19 mouse cellular contexts compared by ENCODE assay signal in the genomic region with DNA sequence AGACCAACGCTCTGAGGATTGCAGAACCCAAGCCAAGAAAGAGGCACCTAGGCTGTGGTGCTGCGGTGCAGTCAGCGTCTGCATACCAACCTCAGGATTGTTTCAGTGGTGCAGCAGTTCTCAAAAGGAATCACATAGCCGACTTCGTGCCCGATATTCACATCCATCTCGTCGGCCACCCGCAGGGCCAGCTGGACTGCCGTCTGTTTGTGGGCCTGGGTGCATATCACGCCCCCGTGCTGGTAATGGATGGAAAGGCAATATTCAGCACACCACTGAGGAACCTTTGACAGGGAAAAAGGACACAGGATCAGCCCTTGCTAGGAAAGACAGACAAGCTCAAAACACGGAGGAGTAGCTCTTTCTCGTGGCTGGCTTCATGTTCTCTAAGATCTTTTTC. TPM values are rescaled to one million over a fixed set of nuclear protein-coding genes. Genes with fewer than 3 reads are reported as not detected.
DNase-seq lines count a peak whose midpoint lies in the region; ATAC-seq and TF ChIP-seq lines count a peak whose summit lies in the region.
"Had no signal": no experiment of that assay in that cellular context is flagged by ENCODE, and none has a peak within 500 bp of the region (broad histone marks: within the 10 kb centered on the region; RNA-seq: fewer than 3 reads in every experiment).

No protein-coding gene starts in this region.

- H3K4me1 ChIP-seq in heart, embryonic 13.5 days = peaks cover 75% of the 10 kb centered on the region
- H3K4me1 ChIP-seq in stomach, embryonic 16.5 days (ENCODE audit: control insufficient read depth, insufficient read depth, low read length) = peaks cover 3% of the 10 kb centered on the region; the same call in 1 of the 2 replicates
- H3K4me1 ChIP-seq: embryonic facial prominence, embryonic 12.5 days had no signal

- peak overlapping the region; percentile 30 for H3K9ac ChIP-seq in heart, embryonic 13.5 days
- no peak overlapping the region for H3K9ac ChIP-seq in stomach, embryonic 16.5 days (ENCODE audit: low read length)
- H3K9ac ChIP-seq: embryonic facial prominence, embryonic 12.5 days; hindbrain, embryonic 15.5 days; midbrain, embryonic 12.5 days; neural tube, embryonic 15.5 days had no signal

- no peak overlapping the region for H3K4me3 ChIP-seq in heart, embryonic 13.5 days
- H3K4me3 ChIP-seq in left cerebral cortex, adult 2 months = no peak overlapping the region
- H3K4me3 ChIP-seq in stomach, embryonic 16.5 days (replicated peaks; ENCODE audit: low read length) = no peak overlapping the region
- H3K4me3 ChIP-seq: embryonic facial prominence, embryonic 12.5 days; hindbrain, embryonic 15.5 days; midbrain, embryonic 12.5 days; neural tube, embryonic 15.5 days had no signal

- no peak overlapping the region for H3K4me2 ChIP-seq in heart, embryonic 13.5 days
- no peak overlapping the region for H3K4me2 ChIP-seq in stomach, embryonic 16.5 days (ENCODE audit: low read depth, low read length)
- H3K4me2 ChIP-seq: embryonic facial prominence, embryonic 12.5 days; hindbrain, embryonic 15.5 days; midbrain, embryonic 12.5 days; neural tube, embryonic 15.5 days had no signal

- no peaks in the 10 kb centered on the region for H3K27me3 ChIP-seq in heart, embryonic 13.5 days (replicated peaks)
- H3K27me3 ChIP-seq in stomach, embryonic 16.5 days (ENCODE audit: control insufficient read depth, insufficient read depth, low read length) = no peaks in the 10 kb centered on the region
- H3K27me3 ChIP-seq: embryonic facial prominence, embryonic 12.5 days; hindbrain, embryonic 15.5 days; midbrain, embryonic 12.5 days; neural tube, embryonic 15.5 days; Patski had no signal

- no peak for ATAC-seq in heart, embryonic 13.5 days (ENCODE audit: extremely low read depth, insufficient number of reproducible peaks, low FRiP score, low TSS enrichment)
- no peak for ATAC-seq in stomach, embryonic 16.5 days (ENCODE audit: insufficient read depth, low FRiP score)
- ATAC-seq: Patski had no signal

- no peaks in the 10 kb centered on the region for H3K9me3 ChIP-seq in heart, embryonic 13.5 days
- H3K9me3 ChIP-seq in stomach, embryonic 16.5 days (replicated peaks; ENCODE audit: control insufficient read depth, low read length) = no peaks in the 10 kb centered on the region
- H3K9me3 ChIP-seq: embryonic facial prominence, embryonic 12.5 days; hindbrain, embryonic 15.5 days; midbrain, embryonic 12.5 days; neural tube, embryonic 15.5 days had no signal

- intact Hi-C loops in left cerebral cortex, adult 2 months (cut with DNase I) = no loop called here

- 69% methylated on average over 14 of the region's 14 CpGs for WGBS in heart, embryonic 13.5 days
- WGBS in stomach, embryonic 16.5 days = 69% methylated on average over 14 of the region's 14 CpGs

- no peak for TF ChIP-seq CTCF in left cerebral cortex, adult 2 months (IDR thresholded peaks at IDR 0.05)

- peaks cover 5% of the 10 kb centered on the region; the same call in 1 of the 2 replicates for H3K36me3 ChIP-seq in heart, embryonic 13.5 days
- no peaks in the 10 kb centered on the region for H3K36me3 ChIP-seq in stomach, embryonic 16.5 days (ENCODE audit: control insufficient read depth, insufficient read depth, low read length)
- H3K36me3 ChIP-seq: hindbrain, embryonic 15.5 days had no signal

- DNase-seq in cerebellum, postnatal 10 days = peak; percentile 84 to 90
- no peak for DNase-seq in cerebellum, adult 11 months
- no peak for DNase-seq in heart, postnatal 4 days
- DNase-seq in left cerebral cortex, adult 2 months (ENCODE audit: extremely low spot score in 1 of 2, low spot score in 2 of 2) = no peak
- no peak for DNase-seq in left cerebral cortex, adult 11 months (ENCODE audit: low spot score)
- no peak for DNase-seq in right cerebral cortex, postnatal 4 days
- DNase-seq: kidney, adult 9 months; liver; lung, adult 18-20 months; retina, postnatal 1 day; spleen, adult 18-20 months had no signal

- H3K27ac ChIP-seq in heart, embryonic 13.5 days (replicated peaks) = peak overlapping the region; percentile 71
- peak overlapping the region; percentile 62 for H3K27ac ChIP-seq in left cerebral cortex, adult 2 months
- H3K27ac ChIP-seq in stomach, embryonic 16.5 days (ENCODE audit: low read length) = peak overlapping the region; percentile 42; the same call in 1 of the 2 replicates
- H3K27ac ChIP-seq: embryonic facial prominence, embryonic 12.5 days; hindbrain, embryonic 15.5 days; macrophage; midbrain, embryonic 12.5 days; neural tube, embryonic 15.5 days had no signal

RNA-seq across cellular contexts. Expression of a gene that starts 27.9 kb away (rescaled TPM):
- 0.11 TPM in 1 of 2 replicates, not detected in the other for polyA plus RNA-seq in heart, embryonic 13.5 days (2015; fragmentation: Nextera tagmentation; extraction: Ambion mirVana)
- not detected for total RNA-seq in heart, postnatal 4 days (2021)
- 1 to 10 TPM; 3.6 to 4.1 TPM for total RNA-seq in left cerebral cortex, adult 2 months (2021)
- polyA plus RNA-seq in stomach, embryonic 16.5 days (2015; fragmentation: Nextera tagmentation; extraction: Ambion mirVana) = 0.21 and 0.39 TPM in 2 replicates
- polyA plus RNA-seq: macrophage had no signal

RNA-seq across cellular contexts. Expression of a gene that starts 33.8 kb away (rescaled TPM):
- polyA plus RNA-seq in heart, embryonic 13.5 days (2015; fragmentation: Nextera tagmentation; extraction: Ambion mirVana) = 27.9 and 29.4 TPM in 2 replicates
- total RNA-seq in heart, postnatal 4 days (2021) = 10 to 100 TPM; 39.0 to 41.5 TPM
- 10 to 100 TPM; 36.8 to 40.8 TPM for total RNA-seq in left cerebral cortex, adult 2 months (2021)
- polyA plus RNA-seq in stomach, embryonic 16.5 days (2015; fragmentation: Nextera tagmentation; extraction: Ambion mirVana) = 46.8 and 56.9 TPM in 2 replicates

RNA-seq across cellular contexts. Expression of a gene that starts 38.9 kb away (rescaled TPM):
- 29.5 and 34.2 TPM in 2 replicates for polyA plus RNA-seq in heart, embryonic 13.5 days (2015; fragmentation: Nextera tagmentation; extraction: Ambion mirVana)
- 10 to 100 TPM; 13.0 to 14.5 TPM for total RNA-seq in heart, postnatal 4 days (2021)
- 10 to 100 TPM; 19.1 to 21.3 TPM for total RNA-seq in left cerebral cortex, adult 2 months (2021)
- 32.1 and 36.4 TPM in 2 replicates for polyA plus RNA-seq in stomach, embryonic 16.5 days (2015; fragmentation: Nextera tagmentation; extraction: Ambion mirVana)

RNA-seq across cellular contexts. Expression of a gene that starts 39.6 kb away (rescaled TPM):
- polyA plus RNA-seq in heart, embryonic 13.5 days (2015; fragmentation: Nextera tagmentation; extraction: Ambion mirVana) = 81.7 and 88.8 TPM in 2 replicates
- total RNA-seq in heart, postnatal 4 days (2021) = 10 to 100 TPM; 45.8 to 54.5 TPM
- total RNA-seq in left cerebral cortex, adult 2 months (2021) = 10 to 100 TPM; 66.7 to 73.4 TPM
- polyA plus RNA-seq in stomach, embryonic 16.5 days (2015; fragmentation: Nextera tagmentation; extraction: Ambion mirVana) = 136 and 156 TPM in 2 replicates

Comparison
In these comparisons a context has a peak if more than half of its experiments do, and no peak if none do; other contexts are left out.
1. DNase-seq: peak in cerebellum, postnatal 10 days (2 of 2); none in cerebellum, adult 11 months (single experiment), heart, postnatal 4 days (single experiment), left cerebral cortex, adult 2 months (0 of 2), left cerebral cortex, adult 11 months (single experiment) and right cerebral cortex, postnatal 4 days (single experiment).
2. Peak in every context shown above with its lines, with median percentiles within 50 percentile points of each other: H3K27ac ChIP-seq.